Mouse (Mus musculus): Measurements from ENCODE around the gene Cherp.

DNA sequence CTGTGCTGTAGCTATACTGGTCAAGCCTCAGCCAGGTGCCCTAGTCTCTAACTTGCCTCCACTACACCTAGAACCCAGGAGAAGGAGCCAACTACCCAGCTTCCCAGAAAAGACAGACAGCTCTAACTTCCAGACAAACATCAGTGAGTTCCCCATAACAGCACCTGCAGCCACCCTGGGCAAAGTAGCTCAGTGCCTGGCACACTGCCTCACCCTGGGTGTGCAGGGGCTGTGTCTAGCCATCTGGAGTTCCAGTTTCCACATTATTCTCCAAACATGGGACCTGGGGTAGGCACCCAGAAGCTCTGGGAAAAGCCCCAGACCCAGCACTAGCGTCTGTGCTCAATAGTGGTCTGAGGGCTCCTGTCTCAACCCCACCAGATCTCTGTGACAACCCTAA is 32.5 kb upstream of the Cherp start:
- TF ChIP-seq CTCF (IDR thresholded peaks at IDR 0.05) (no peak), POLR2A (IDR thresholded peaks at IDR 0.05; ENCODE audit: insufficient read depth, low read depth, low read length) (no peak), EP300 (IDR thresholded peaks at IDR 0.05; ENCODE audit: insufficient read depth, low read depth, low read length) (no peak)

Data from heart, adult 2 months (tissue).